Mouse (Mus musculus) right cerebral cortex, adult 2 months (tissue): ENCODE measurements around the gene Fabp6.

Experiments
- DNase-seq, 2 experiments: peaks; one replicate each; pipeline ENCODE4 v3.0.0; 2021 to 2022; ENCODE audit warnings: low spot score in 2 of 2

Fabp6 gene

GRCm38 (mm10) chr11:43589530-43590072 is 11.7 kb downstream of the Fabp6 start:
- no peak for DNase-seq

GRCm38 (mm10) chr11:43586324-43587090 is 14.8 kb downstream of the Fabp6 start, which contains the start of gene 4933415A04Rik:
TSS of gene 4933415A04Rik (plus strand) at chr11:43587040.
- peak; percentile 72 to 78 for DNase-seq

- no peak for DNase-seq
Observed at GRCm38 (mm10) chr11:43585211-43586005, 15.9 kb downstream of the Fabp6 start.

- DNase-seq: no peak
Observed at GRCm38 (mm10) chr11:43577713-43578478, 23.4 kb downstream of the Fabp6 start.

DNA sequence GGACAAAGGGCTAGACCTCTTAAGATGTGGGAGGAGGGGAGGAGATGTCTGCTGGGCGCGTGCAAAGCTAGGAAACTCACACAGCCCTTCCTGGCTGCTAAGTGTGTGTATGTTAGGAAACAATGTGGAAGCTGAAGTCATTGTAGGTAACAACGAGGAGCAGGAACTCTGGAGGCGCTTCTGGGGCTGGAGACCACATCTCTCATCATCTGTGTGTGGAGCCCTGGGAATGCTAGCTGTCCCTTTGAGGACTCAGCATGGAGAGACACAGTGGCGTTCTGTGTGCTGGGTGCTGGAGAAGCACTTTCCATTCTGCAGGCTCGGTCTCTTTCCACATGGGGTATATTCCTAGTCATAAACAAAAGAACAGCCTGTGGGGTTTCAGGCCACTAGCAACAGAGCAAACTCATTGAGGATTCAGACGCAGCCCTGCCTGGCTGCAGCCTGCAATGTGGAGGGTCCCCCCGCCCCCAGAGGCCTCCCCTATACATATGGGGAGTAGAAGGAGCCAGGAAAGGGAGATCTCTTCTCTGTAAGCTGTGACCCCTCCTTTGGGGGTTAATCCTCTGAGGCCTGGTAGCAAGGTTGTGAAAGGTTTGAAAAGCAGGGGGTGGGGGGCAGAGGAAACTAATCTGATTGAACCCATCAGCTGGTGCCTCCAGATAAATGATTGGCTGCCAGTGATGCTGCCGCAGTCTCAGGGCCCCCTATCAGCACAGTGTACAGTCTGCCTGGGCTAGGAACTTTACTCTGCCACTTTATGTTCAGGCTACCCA is 25.8 kb downstream of the Fabp6 start:
- no peak for DNase-seq

DNA sequence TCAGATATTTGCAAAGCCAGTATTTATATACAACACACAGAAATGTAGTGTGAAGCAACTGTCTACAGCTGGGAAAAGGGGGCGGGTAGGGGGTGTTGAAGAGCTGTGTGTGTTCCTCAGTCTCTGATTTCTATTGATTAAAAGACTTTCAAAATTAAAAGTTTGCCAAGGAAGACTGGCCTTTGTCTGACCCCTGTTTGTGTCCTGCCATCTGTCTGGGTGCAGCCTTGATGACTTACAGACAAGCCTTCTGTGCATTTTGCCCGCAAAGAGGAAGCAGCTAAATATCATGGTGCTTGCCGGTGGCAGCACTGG is 26.3 kb downstream of the Fabp6 start:
- DNase-seq: no peak

DNA sequence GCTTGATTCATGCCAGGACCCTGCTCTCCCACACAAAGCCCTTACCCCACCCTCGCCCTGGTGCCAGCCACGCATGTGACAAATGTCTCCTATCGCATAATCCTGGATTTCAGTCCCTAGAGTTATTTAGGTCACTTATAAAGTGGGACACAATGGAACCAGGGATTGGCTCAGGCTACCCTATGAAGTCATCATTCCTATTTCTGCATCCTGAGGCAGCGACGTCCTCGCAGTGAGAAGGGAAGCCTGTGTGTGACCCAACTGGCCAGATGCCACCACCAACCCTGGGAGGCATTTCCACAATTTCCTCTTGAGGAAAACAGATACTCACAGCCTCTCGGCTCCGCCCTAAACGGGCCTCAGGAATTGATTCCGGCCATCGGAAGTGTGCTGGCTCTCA is 31.7 kb downstream of the Fabp6 start:
- DNase-seq: peak; percentile 35 to 47

GRCm38 (mm10) chr11:43569188-43569587 is 32.2 kb downstream of the Fabp6 start:
- no peak for DNase-seq

DNA sequence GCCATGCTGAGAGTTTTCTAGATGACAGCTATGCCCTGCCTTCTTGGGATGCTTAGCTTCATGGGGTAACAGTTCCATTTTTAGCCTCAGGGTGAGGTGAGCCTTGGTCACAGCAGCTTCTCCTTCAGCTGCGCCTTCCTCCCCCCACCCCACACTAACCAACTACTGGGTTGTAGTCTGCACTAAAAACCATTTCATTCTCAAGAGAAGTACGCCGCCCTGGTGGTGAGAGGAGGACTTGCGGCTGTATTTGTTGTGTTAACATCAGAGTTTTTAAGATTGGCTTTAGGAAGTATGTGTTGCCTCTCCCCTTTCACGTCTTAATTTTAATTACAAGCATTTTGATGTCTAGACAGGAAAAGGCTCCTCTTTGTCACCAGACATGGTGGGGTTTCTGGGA is 33.1 kb downstream of the Fabp6 start:
- DNase-seq: peak in 1 of 2 experiments; percentile 48

- DNase-seq: no peak
Observed at GRCm38 (mm10) chr11:43566696-43567095, 34.6 kb downstream of the Fabp6 start.

GRCm38 (mm10) chr11:43565852-43566251 is 35.5 kb downstream of the Fabp6 start:
- DNase-seq: no peak

- no peak for DNase-seq
Observed at GRCm38 (mm10) chr11:43565414-43565813, 35.9 kb downstream of the Fabp6 start.

DNA sequence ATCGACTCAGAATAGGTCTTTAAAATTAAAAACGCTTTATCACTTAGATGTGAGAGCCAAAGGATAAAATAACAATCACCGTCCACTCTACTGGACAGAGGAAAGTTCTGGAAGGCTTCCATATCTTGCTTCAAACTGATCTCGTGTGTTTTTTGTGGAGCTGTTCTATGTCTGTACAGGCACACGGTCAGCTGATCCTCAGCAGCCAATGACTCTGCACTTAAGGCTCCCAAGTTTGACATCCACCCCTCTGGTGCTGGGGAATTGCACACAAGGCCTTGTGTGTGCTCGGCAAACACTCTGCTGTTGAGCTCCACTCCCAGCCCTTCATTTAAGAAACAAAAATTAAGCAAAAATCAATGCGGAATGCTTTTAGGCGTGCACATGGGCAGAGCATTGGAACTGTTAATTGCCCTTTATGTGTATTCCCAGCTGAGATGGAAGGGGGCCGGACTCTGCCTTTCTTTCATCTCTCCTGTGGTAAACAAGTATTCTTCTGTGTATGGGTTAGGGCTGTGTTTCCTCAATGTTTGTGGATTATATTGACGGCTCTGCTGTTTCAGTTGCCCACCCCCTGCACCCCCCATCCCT is 37.6 kb downstream of the Fabp6 start:
- DNase-seq: no peak

DNA sequence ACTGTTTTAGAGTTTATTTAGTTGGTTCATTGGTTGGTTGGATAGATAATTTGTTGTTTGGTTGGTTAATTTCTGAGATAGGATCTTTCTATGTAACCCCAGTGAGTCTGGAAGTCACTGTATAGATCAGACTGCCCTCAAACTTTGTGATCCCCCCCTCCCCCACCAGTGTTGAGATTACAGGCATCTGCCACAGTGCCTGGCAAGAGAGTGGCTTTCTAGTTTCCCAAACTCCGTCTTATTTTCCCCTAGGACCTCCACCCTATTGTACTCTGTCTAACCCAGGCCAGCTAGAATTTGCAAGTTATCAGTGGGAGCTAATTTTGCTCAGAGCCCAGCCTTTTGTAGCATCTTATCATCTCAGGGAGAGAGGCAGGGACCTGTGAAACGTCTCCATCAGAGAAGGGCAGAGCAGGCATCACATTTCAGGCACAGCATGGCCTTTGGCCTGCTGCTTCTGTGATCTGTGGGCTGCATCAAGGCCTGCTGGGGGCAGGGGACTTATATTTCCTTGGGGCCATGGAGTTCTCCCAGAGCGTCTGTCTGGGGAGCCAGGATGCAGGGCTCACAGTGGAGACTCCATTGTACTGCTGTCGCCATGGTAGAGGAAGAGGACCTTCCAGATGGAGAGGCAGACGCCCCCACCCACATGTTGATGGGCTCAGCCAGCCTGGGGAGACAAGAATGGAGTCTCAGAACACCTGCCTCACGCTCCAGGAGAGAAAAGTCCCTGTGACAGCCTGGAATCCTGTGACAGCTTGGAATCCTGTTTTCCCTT is 41.6 kb downstream of the Fabp6 start:
- peak; percentile 61 to 70 for DNase-seq

- DNase-seq: no peak
Observed at GRCm38 (mm10) chr11:43556538-43556937, 44.8 kb downstream of the Fabp6 start.

DNA sequence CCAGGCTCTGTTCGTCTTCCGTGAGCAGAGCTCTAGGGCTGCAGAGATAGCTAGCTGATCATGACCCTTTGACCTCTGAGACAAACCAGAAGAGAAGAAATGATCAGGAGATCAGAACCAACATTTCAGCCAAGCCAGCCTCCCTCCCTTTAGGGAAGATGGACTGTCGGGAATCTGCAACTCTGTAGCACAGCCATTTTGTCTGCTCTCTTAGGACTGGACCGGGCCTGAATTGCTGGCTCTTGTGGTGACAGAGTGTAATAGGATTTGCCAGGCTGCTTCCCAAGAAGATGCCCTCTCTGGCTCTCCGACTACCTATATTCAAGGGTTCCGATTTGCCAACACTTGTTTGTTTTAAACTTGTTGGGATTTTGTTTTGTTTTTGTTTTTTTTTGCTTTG is 48.7 kb downstream of the Fabp6 start:
- no peak for DNase-seq

GRCm38 (mm10) chr11:43551756-43552155 is 49.6 kb downstream of the Fabp6 start:
- DNase-seq: no peak

DNA sequence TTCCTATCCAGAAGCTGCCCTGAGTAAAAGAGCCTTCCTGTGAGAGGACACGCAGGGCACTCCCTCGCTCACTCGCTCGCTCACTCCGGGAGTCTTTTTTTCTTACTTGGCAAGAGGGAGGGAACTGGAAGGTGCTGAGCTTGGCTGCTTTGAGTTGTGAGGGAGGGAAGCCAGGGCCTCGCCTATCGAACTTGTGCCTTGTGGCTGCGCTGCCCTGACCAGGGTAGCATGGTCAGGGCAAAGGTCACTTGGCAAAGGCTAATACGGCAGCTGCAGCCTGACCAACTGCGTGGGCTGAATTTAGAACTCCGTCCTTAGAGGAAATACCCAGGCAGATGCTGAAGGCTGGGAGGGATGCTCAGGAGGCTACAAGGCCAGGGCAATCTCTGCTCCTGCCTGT is 51.6 kb downstream of the Fabp6 start:
- peak in 1 of 2 experiments; percentile 19 for DNase-seq

DNA sequence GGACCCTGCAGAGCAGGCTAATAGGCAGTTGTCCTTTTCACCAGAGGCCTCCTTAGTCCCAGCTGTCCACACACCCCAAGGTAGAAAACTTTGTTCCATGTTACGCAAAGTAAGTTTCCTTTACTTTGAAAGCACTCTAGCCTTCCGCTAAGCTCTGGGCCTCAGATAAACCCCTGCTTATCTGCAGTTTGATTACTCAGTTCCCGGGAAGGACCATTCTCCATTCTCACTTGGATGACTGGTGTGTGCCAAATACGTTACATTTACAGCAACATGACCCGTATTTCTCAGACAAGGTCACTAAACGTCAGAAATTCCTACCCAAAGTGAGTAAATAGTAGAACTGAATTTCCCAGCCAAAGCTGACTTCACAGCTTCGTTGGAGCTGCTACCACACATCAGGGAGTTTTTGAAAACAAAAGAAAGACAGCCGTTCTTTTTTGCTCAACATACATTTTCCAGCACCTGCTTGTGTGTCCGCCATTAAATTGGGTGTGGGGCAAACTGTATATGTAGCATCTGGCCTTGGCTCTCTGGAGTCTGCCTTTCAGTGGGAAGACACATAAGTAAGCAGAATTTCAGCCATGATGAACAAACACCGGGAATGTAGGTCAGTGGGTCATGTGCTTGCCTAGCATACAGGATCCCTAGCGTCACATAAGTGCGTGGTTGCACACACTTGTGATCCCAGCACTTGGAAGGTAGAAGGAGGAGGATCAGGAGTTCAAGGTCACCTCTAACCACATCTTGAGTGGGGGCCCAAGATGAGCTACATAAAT is 52.5 kb downstream of the Fabp6 start:
- DNase-seq: no peak
